Mouse (Mus musculus): ENCODE results near the gene Gpr37.

- TF ChIP-seq CTCF (IDR thresholded peaks at IDR 0.05; ENCODE audit: control insufficient read depth, insufficient read depth, low read length) (no peak), POLR2A (IDR thresholded peaks at IDR 0.05; ENCODE audit: borderline replicate concordance, control insufficient read depth, low read depth, low read length) (no peak)
Observed at GRCm38 (mm10) chr6:25688927-25689519, 1.5 kb downstream of the Gpr37 start.
